Mouse (Mus musculus) regulatory T cell (primary cell): ENCODE data around the gene Dnajc1.

Source experiments
- in situ Hi-C: fragments of 300-600 bp; cut with MboI, MseI; formaldehyde crosslinking; loops from one replicate; pipeline ENCODE4 v1.15.1; 2025; ENCODE audit warnings: high pct_unique_total_duplicates

Gene Dnajc1

DNA sequence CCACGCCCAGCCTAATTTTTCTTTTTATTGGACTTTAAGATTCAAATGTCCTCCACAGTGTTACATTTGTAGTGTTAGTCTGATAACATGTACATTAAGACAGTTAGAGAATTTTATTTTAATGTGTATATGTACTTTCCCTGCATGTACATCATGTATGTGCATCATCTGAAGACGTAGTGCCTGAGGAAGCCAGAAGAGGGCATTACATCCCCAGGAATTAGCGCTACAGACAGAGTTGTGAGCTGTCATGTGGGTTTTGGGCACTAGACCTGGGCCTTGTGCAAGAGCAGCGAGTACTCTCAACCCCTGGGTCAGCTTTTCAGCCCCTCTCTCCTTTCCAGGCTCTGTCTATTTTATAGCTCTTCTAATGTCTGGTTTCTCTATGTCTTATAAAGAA, 189.7 kb downstream of the Dnajc1 start:
- in situ Hi-C loops = no loop called here

DNA sequence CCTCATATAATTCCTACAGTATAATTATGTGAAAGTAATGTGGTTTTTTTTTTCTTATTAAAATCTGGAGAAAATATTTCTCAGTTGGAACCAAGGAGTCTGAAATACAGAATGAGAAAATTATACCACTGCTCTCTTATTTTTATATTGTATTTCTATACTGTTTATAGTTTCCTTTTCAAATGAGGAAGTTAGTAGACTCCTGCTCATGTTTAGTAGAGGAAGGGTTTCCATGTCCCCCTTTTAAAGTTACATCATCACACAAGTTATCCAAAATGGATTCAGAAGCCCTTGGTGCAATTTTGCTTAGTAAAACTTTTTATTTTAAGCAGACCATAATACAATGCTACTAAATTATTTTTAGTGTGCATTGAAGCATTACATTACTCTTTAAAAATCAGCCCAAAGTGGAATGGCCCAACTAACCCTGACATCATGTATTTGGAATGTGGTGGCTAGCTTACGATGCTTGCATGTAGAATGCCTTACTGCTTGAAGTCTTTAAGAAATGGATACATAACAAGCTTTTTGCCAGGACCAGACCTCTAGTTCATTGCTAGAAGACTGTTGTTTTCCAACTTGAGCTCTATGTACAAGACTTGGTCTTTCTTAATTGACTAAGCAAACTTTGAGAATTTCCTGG, 190.7 kb downstream of the Dnajc1 start:
- in situ Hi-C loops = no loop called here

DNA sequence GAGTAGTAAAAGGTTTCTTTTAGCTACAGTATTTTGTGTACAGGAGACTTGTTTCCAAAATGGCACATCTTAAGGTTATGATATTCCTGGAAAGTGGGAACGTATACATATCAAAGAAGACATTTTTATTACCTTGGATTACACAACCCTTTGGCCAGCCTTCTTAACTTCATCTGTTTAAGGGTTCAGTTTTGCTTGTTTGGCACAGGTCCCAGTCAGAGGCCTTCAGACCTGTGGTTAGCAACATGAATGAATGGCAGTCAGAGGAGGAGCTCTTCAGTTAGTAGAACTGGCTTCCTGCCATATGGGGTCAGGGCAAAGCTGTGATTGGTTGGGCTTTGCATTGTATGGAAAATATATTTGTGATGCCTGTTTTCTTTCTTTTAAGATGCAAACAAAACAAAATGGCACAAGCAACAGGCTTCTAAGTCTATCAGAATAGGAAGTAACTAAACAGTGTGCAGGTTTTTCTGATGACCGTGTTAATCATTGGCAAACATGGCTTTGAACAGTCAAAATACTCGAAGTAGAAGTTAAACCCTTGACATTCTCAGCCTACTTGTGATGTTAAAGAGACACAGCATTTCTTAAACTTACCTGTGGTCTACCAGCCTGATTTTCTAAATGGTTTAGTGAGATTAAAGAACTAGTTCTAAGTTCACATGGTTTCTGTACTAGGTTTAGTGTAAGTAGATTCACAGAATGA, 196.8 kb downstream of the Dnajc1 start:
- in situ Hi-C loops = no loop called here

DNA sequence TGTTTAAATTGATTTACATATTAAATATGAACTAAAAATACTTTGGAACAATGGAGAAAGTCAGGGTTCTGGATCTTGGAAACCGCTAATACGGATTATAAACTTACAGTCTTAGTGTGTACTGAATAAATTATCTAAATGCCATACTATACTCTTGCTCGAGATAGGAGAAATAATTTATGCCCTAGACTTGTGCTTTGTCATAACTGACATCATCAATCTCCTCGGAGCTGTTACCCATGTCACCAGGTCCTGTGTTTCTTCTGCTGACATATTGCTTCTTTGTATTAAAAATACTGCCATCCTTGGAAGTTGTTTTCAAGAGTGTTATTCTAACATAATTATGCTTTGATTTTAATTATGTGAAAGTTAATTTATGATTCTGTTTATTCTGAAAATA, 197.3 kb downstream of the Dnajc1 start:
- in situ Hi-C loops = no loop called here

DNA sequence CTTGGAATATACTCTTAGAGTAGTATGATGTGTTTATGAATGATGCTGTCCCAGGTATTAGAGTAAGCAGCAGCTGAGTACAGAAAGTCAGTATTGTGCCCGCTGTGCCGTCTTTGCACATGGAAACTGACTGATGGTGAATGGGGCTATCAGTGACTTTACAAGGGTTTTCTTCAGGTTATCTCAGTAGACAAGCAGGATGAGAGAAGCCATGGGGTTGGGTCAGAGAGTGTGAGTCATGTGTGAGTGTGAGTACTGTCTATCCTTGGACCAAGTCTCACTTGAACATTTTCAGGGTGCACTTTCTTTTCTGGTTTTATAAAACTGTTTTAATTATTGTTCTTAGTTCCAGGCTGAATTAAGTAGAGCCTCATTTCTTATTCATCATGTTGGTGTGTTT, 204.3 kb downstream of the Dnajc1 start:
- in situ Hi-C loops = no loop called here

DNA sequence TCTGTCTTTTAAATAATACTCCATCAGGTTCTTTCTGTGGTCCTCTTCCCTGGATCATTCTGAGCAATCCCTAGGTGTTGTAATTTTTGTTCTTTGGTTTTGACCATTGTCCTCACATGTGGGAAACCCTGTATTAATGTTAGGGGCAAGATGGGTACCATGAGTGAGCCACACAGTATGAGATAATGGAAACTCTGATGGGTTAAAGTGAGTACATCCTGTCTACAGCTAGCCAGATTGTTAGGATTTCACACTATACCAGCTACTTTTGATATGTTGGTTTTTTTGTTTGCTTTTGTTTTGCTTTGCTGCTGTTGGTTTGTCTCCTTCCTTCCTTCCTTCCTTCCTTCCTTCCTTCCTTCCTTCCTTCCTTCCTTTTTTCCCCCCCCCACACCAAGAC, 209.6 kb downstream of the Dnajc1 start:
- in situ Hi-C loops = loop anchor here (5.0 kb wide), 1 partner anchor 106 kb away; no protein-coding TSS in a partner anchor

DNA sequence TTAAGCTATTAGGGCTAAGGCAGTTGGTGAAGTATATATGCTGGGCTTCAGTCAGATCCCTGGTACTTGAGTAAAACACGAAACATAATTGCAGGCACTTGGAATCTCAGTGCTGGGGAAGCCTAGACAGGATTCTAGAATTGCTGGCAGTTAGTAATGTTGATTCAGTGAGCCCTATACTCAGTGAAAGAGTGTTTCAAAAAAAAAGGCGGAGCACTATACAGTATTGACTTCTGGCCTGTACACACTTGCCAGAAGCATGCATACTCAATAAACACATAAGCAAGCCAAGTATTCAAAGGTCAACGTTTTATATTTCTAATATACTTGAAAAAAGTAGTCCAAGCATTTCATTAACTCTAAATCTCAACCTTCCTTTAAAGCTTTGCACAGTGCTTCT, 211.0 kb downstream of the Dnajc1 start:
- in situ Hi-C loops = loop anchor here (5.0 kb wide), 1 partner anchor 104 kb away; no protein-coding TSS in a partner anchor

DNA sequence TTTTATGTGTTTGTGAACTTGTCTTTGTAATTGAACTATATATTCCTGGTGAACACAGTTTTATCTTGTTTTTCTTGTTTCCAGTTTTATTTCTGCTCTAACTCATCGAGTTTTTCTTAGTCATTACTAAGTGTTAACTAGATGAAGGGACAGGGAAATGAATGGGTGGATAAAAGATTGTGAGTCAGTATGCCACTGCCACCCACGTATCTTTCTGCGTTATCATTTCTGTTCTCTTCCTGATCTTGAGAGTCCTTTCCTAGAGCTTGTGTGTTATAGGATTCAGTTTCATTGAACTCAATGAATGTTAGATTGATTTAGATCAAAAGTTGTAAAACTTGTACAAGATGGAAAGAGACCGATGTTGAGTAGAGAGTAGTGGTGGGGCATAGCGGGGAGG, 212.3 kb downstream of the Dnajc1 start:
- in situ Hi-C loops = loop anchor here (5.0 kb wide), 1 partner anchor 103 kb away; no protein-coding TSS in a partner anchor

DNA sequence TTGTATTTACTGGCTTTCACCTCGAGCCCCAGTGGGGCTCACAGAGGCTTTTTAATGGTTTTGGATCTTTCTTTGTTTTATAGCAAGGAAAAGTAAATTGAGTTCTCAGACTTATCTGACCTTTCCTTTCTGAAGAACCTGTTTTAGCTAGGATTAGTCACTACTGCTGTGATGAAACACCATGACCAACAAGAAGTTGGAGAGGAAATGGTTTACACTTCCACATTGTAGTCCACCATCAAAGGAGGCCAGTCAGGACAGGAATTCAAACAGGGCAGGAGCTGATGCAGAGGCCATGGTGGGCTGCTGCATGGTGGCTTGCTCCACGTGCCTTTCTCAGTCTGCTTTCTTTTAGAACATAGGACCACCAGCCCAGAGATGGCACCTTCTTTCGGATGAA, 216.4 kb downstream of the Dnajc1 start:
- in situ Hi-C loops = no loop called here

DNA sequence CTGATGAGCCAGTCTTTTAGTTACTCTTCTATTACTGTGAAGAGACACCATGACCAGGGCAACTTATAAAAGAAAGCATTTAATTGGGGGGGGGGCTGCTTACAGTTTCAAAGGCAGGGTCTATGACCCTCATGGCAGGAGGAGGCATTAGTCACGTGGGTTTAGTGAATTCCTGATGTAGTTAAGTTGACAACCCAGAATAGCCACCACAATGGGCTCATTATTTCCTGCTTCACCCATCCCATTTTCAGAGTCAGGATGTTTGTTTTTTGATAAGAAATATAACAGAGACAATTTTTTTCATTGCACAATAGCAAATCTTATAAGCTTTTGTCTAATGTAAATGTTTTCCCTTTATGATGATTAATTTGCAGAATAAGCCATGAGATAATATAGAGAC, 217.4 kb downstream of the Dnajc1 start:
- in situ Hi-C loops = no loop called here

DNA sequence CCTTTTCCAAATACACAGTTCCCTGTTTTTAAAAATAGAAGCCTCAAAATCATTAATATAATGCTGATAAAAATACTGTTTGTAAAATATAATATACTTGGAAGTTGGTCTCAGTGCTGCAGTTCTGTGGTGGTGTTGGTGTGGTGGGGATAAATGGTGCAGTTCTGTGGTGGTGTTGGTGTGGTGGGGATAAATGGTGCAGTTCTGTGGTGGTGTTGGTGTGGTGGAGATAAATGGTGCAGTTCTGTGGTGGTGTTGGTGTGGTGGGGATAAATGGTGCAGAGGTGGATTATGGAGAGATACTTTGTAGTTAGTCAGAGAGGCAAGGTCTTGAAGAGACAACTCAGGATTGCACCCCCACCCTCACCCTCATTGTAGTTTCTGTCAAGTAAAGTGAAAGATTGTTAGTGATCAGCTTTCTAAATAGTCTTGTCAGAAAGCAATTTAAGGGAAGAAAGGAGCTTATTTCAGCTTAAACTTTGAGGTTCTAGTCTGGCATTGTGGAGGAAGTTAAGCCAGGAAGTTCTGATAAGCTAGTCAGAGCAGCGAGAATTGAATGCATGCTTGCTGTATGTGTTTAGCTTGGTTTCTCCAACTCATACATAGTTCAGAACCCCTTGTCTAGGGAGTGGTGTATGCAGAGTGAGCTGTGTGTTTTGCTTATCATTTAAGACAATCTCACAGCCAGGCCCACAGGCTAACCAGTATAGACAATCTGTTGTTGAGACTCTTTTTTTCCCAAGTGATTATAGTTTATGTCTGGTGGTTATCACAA, 223.3 kb downstream of the Dnajc1 start:
- in situ Hi-C loops = no loop called here

DNA sequence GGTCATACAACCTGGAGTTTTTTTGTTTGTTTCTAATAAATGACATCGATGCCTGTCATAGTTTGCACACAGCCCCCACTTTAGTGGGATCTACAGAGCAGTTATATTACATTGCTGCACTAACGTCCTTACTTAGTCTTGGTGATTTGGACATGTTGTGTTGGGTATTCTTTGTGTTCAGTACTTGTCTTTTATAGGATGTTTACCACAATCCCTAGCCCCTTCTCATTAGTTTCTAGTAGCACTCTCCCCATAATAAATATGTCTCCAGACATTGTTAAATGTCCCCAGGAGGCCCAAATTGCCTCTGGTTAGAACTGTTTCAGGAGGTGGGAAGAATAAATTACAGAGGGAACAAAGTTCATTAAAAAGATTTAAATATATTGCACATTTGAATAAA, 227.1 kb downstream of the Dnajc1 start:
- in situ Hi-C loops = no loop called here

DNA sequence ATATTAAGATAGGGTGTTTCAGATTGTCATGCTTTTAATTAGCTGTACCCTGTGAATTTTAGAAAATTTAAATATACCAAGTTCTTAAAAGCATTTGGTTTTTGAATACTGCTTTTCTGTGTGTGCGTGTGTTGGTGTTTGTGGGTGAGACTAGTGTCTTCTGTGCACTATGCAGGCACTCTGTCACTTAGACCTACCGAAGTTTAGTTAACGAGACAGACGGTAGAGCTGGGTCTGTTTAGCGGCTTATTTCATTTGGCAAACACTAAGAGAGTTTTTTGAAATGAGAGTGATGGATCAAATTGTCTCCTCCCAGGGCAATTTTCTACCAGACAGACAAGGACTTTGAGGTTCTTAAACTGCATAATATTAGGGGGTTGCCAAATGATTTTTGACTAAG, 231.6 kb downstream of the Dnajc1 start:
- in situ Hi-C loops = no loop called here

DNA sequence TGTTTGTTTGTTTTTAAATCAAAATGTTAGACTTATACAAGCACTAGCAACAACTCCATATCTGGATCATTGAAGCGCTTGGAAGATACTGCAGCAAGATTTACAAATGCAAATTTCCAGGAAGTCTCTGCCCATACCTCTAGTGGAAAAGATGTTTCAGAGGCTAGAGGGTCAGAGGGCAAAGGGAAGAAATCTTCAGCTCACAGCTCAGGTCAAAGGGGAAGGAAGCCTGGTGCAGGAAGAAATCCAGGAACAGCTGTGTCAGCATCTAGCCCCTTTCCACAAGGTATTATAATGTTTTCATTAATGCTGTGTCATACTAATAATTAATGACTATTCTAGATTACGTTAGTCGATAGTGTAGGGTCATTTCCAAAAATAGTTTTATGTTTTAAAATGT, 233.2 kb downstream of the Dnajc1 start:
- in situ Hi-C loops = no loop called here

DNA sequence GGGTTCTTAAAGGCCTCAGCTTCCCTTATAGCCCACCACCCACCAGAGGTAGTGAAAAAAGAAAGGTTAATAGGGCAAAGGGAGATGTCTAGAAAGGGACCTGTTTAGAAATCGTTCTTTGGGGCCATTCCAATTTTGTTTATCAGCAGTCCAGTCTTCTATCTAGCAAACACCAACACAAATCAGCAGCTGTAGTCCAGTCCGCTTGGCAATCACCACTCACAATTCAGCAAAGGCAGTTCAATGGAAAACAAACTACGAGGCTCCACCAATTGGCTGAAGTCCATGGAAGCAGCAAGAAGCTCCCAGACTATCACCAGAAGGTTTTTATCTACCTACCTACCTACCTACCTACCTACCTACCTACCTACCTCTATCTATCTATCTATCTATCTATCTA, 236.5 kb downstream of the Dnajc1 start:
- in situ Hi-C loops = no loop called here
